Mouse (Mus musculus): ENCODE data around the gene Wnt2. TPM values are rescaled to one million over a fixed set of nuclear protein-coding genes. Genes with fewer than 3 reads are reported as not detected.

The Wnt2 gene
- polyA plus RNA-seq, 1 experiment: 0.22 TPM

GRCm38 (mm10) chr6:17994956-17995790 is 35.2 kb downstream of the Wnt2 start:
- Histone ChIP-seq H3K27me3 (ENCODE audit: control insufficient read depth, insufficient read depth, insufficient read length) (no peaks in the 10 kb centered on the region), H3K36me3 (ENCODE audit: control insufficient read depth, insufficient read depth) (no peaks in the 10 kb centered on the region), H3K4me3 (ENCODE audit: insufficient read depth, poor library complexity, severe bottlenecking) (no peak overlapping the region), H3K79me2 (ENCODE audit: control insufficient read depth, insufficient read depth) (no peaks in the 10 kb centered on the region), H3K79me3 (ENCODE audit: low read depth) (no peaks in the 10 kb centered on the region), H3ac (ENCODE audit: control insufficient read depth, insufficient read length, low read depth) (no peak overlapping the region)
- TF ChIP-seq CEBPB (IDR thresholded peaks at IDR 0.05; ENCODE audit: low read depth): no peak
- TF ChIP-seq CTCF (IDR thresholded peaks at IDR 0.05; ENCODE audit: control insufficient read depth, insufficient read depth, insufficient read length): no peak
- no peak for TF ChIP-seq FOSL1 (IDR thresholded peaks at IDR 0.05; ENCODE audit: insufficient read depth, low read length, poor library complexity, severe bottlenecking)
- TF ChIP-seq MAX (IDR thresholded peaks at IDR 0.05): no peak
- TF ChIP-seq MYOG (IDR thresholded peaks at IDR 0.05; ENCODE audit: control insufficient read depth, extremely low read depth, insufficient read length): no peak
- no peak for TF ChIP-seq MYOD1 (IDR thresholded peaks at IDR 0.05; ENCODE audit: control insufficient read depth, insufficient read length, low read depth)
- no peak for TF ChIP-seq USF1 (IDR thresholded peaks at IDR 0.05; ENCODE audit: low read depth)

- no peaks in the 10 kb centered on the region for H3K36me3 ChIP-seq (ENCODE audit: control insufficient read depth, insufficient read depth)
- TF ChIP-seq CTCF (IDR thresholded peaks at IDR 0.05; ENCODE audit: control insufficient read depth, insufficient read depth, insufficient read length) (no peak), MAX (IDR thresholded peaks at IDR 0.05) (no peak), FOSL1 (IDR thresholded peaks at IDR 0.05; ENCODE audit: insufficient read depth, low read length, poor library complexity, severe bottlenecking) (no peak), CEBPB (IDR thresholded peaks at IDR 0.05; ENCODE audit: low read depth) (no peak), USF1 (IDR thresholded peaks at IDR 0.05; ENCODE audit: low read depth) (no peak), MYOD1 (IDR thresholded peaks at IDR 0.05; ENCODE audit: control insufficient read depth, insufficient read length, low read depth) (no peak), MYOG (IDR thresholded peaks at IDR 0.05; ENCODE audit: control insufficient read depth, extremely low read depth, insufficient read length) (no peak)
- H3K79me3 ChIP-seq (ENCODE audit: low read depth): no peaks in the 10 kb centered on the region
- H3K4me3 ChIP-seq (ENCODE audit: insufficient read depth, poor library complexity, severe bottlenecking): no peak overlapping the region
- H3K79me2 ChIP-seq (ENCODE audit: control insufficient read depth, insufficient read depth): no peaks in the 10 kb centered on the region
- no peaks in the 10 kb centered on the region for H3K27me3 ChIP-seq (ENCODE audit: control insufficient read depth, insufficient read depth, insufficient read length)
- no peak overlapping the region for H3ac ChIP-seq (ENCODE audit: control insufficient read depth, insufficient read length, low read depth)
These were observed 38.8 kb downstream of the Wnt2 start for GRCm38 (mm10) chr6:17991625-17992024.

GRCm38 (mm10) chr6:17990173-17991028 is 40.0 kb downstream of the Wnt2 start:
- TF ChIP-seq USF1 (IDR thresholded peaks at IDR 0.05; ENCODE audit: low read depth) (no peak), MYOG (IDR thresholded peaks at IDR 0.05; ENCODE audit: control insufficient read depth, extremely low read depth, insufficient read length) (no peak)
- Histone ChIP-seq H3K79me2 (ENCODE audit: control insufficient read depth, insufficient read depth) (no peaks in the 10 kb centered on the region), H3K79me3 (ENCODE audit: low read depth) (no peaks in the 10 kb centered on the region), H3K27me3 (ENCODE audit: control insufficient read depth, insufficient read depth, insufficient read length) (no peaks in the 10 kb centered on the region), H3K4me3 (ENCODE audit: insufficient read depth, poor library complexity, severe bottlenecking) (no peak overlapping the region), H3ac (ENCODE audit: control insufficient read depth, insufficient read length, low read depth) (no peak overlapping the region), H3K36me3 (ENCODE audit: control insufficient read depth, insufficient read depth) (no peaks in the 10 kb centered on the region)

GRCm38 (mm10) chr6:17979361-17979760 is 51.0 kb downstream of the Wnt2 start:
- no peak overlapping the region for H3K4me3 ChIP-seq (ENCODE audit: insufficient read depth, poor library complexity, severe bottlenecking)
- no peaks in the 10 kb centered on the region for H3K79me2 ChIP-seq (ENCODE audit: control insufficient read depth, insufficient read depth)
- H3K79me3 ChIP-seq (ENCODE audit: low read depth): no peaks in the 10 kb centered on the region
- H3K27me3 ChIP-seq (ENCODE audit: control insufficient read depth, insufficient read depth, insufficient read length): no peaks in the 10 kb centered on the region
- no peak overlapping the region for H3ac ChIP-seq (ENCODE audit: control insufficient read depth, insufficient read length, low read depth)
- no peak for TF ChIP-seq CTCF (IDR thresholded peaks at IDR 0.05; ENCODE audit: control insufficient read depth, insufficient read depth, insufficient read length)
- no peak for TF ChIP-seq FOSL1 (IDR thresholded peaks at IDR 0.05; ENCODE audit: insufficient read depth, low read length, poor library complexity, severe bottlenecking)
- TF ChIP-seq MYOD1 (IDR thresholded peaks at IDR 0.05; ENCODE audit: control insufficient read depth, insufficient read length, low read depth): no peak
- no peak for TF ChIP-seq CEBPB (IDR thresholded peaks at IDR 0.05; ENCODE audit: low read depth)
- TF ChIP-seq MAX (IDR thresholded peaks at IDR 0.05): no peak
- no peak for TF ChIP-seq USF1 (IDR thresholded peaks at IDR 0.05; ENCODE audit: low read depth)
- TF ChIP-seq MYOG (IDR thresholded peaks at IDR 0.05; ENCODE audit: control insufficient read depth, extremely low read depth, insufficient read length): no peak
- no peaks in the 10 kb centered on the region for H3K36me3 ChIP-seq (ENCODE audit: control insufficient read depth, insufficient read depth)

GRCm38 (mm10) chr6:17978881-17979280 is 51.5 kb downstream of the Wnt2 start:
- Histone ChIP-seq H3K4me3 (ENCODE audit: insufficient read depth, poor library complexity, severe bottlenecking) (no peak overlapping the region), H3K36me3 (ENCODE audit: control insufficient read depth, insufficient read depth) (no peaks in the 10 kb centered on the region), H3ac (ENCODE audit: control insufficient read depth, insufficient read length, low read depth) (no peak overlapping the region), H3K27me3 (ENCODE audit: control insufficient read depth, insufficient read depth, insufficient read length) (no peaks in the 10 kb centered on the region), H3K79me3 (ENCODE audit: low read depth) (no peaks in the 10 kb centered on the region), H3K79me2 (ENCODE audit: control insufficient read depth, insufficient read depth) (no peaks in the 10 kb centered on the region)
- TF ChIP-seq USF1 (IDR thresholded peaks at IDR 0.05; ENCODE audit: low read depth) (no peak), CTCF (IDR thresholded peaks at IDR 0.05; ENCODE audit: control insufficient read depth, insufficient read depth, insufficient read length) (no peak), CEBPB (IDR thresholded peaks at IDR 0.05; ENCODE audit: low read depth) (no peak)
